Mouse (Mus musculus): ENCODE measurements around the gene Med29. TPM values are rescaled to one million over a fixed set of nuclear protein-coding genes. Genes with fewer than 3 reads are reported as not detected.
A peak's percentile ranks its signal among the peaks of the same experiment; 100 is the strongest.

Gene Med29
- total RNA-seq, 2 experiments from 2014 or later: 21.1 to 36.8 TPM

DNA sequence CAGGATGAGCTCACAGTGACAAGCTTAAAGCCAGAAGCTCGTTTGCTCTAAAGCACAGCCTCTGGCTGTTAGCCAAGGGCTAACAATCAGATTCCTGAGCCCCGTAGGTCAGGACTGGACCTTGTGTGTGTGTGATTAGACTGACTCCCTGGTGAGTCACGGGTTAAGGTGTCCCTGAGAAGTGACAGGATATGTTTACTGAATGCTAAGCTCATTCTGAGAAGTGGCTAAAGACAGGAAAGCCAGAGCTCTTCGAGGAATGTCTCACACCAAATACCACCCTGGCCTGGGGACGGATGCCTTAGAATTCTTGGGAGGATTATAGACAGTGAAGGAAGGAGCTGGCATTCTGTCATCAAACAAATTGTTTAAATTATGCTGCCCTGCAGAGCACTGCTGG, 34.5 kb downstream of the Med29 start:
- no peak for ATAC-seq (replicated peaks; ENCODE audit: poor library complexity)

- ATAC-seq (replicated peaks; ENCODE audit: poor library complexity): no peak
Observed at GRCm38 (mm10) chr7:28356981-28357380, 35.5 kb downstream of the Med29 start.

GRCm38 (mm10) chr7:28355221-28355620, 37.3 kb downstream of the Med29 start:
- no peak for ATAC-seq (replicated peaks; ENCODE audit: poor library complexity)

- no peak for ATAC-seq (replicated peaks; ENCODE audit: poor library complexity)
Observed at GRCm38 (mm10) chr7:28354596-28354995, 37.9 kb downstream of the Med29 start.

GRCm38 (mm10) chr7:28354113-28354581, 38.4 kb downstream of the Med29 start:
- no peak for ATAC-seq (replicated peaks; ENCODE audit: poor library complexity)

- no peak for ATAC-seq (replicated peaks; ENCODE audit: poor library complexity)
Observed at GRCm38 (mm10) chr7:28353267-28353666, 39.2 kb downstream of the Med29 start.

- peak; percentile 21 for ATAC-seq (replicated peaks; ENCODE audit: poor library complexity)
Observed at GRCm38 (mm10) chr7:28351676-28352191, 40.8 kb downstream of the Med29 start.

GRCm38 (mm10) chr7:28350155-28350883, 42.2 kb downstream of the Med29 start, which contains the start of gene Rps16:
Rps16 (plus strand) TSS chr7:28350652.
- peak; percentile 92 for ATAC-seq (replicated peaks; ENCODE audit: poor library complexity)

GRCm38 (mm10) chr7:28348601-28349000, 43.9 kb downstream of the Med29 start:
- no peak for ATAC-seq (replicated peaks; ENCODE audit: poor library complexity)

GRCm38 (mm10) chr7:28347746-28348145, 44.8 kb downstream of the Med29 start:
- peak; percentile 32 for ATAC-seq (replicated peaks; ENCODE audit: poor library complexity)

DNA sequence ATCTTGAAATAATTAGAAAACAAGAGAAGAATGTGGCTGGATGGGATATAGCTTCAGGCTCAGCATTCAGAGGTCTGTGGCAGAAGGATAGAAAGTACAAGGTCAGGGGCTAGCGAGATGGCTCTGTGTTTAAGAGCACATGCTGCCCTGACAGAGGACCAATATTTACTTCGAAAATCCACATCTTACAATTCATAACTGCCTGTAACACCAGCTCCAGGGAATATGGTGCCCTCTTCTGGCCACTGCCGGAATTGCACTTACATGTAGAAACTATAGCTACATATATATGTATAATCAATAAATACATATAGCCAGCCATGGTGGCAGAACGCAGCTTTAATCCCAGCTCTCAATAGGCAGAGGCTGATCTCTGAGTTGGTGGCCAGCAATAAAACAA, 47.9 kb downstream of the Med29 start:
- peak; percentile 85 for ATAC-seq (replicated peaks; ENCODE audit: poor library complexity)

DNA sequence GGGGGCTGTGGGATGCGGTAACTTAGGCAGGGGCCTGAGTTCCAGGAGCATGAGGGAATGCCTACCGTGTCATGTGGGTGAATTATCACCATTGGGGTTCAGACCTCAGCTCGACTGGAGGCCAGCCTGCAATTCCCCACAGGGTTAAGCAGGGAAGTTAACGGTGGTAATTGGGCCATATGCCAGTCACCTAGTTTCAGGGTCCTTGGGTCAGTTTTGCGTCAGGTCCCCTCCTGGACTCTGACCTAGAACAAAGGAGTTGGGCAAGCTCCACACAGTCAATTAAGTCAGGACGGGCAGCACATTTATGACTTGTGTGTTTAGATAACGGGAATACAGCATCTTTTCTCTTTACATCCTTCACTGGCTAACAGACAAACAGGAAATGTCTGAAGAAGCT, 51.1 kb downstream of the Med29 start:
- ATAC-seq (replicated peaks; ENCODE audit: poor library complexity): no peak

DNA sequence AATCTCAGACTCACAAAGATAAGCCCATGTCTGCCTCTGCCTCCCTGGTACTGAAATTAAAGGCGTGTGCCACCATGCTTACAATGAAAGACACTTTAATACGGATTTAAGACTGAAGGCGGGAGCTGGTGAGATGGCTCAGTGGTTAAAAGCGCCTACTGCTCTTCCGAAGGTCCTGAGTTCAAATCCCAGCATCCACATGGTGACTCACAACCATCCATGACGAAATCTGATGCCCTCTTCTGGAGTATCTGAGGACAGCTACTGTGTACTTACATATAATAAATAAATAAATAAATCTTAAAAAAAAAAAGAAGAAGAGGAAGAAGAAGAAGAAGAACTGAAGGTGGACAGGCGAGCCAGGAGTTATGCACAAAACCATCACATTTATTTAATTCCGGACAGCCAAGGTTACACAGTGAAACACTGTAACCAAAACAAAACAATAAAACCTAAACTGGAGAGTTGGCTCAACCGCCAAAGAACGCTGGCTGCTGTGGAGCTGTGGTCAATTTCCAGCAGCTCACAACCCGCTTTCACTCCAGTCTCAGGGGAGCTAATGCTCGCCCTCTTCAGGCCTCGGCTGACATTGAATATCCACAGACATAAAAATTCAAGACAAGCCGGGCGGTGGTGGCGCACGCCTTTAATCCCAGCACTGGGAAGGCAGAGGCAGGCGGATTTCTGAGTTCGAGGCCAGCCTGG, 53.1 kb downstream of the Med29 start:
- ATAC-seq (replicated peaks; ENCODE audit: poor library complexity): peak; percentile 71

GRCm38 (mm10) chr7:28338108-28338998, 54.2 kb downstream of the Med29 start, which contains the start of gene Supt5:
Supt5 (minus strand) TSS chr7:28338746.
- ATAC-seq (replicated peaks; ENCODE audit: poor library complexity): peak; percentile 95

Other genes with a start within 250 kb of the Med29 start
- gene Fbl, start 223.0 kb downstream of the Med29 start, total RNA-seq (2015): 164 and 172 TPM in 2 replicates
- 207 and 270 TPM in 2 replicates for gene Fbl, start 223.0 kb downstream of the Med29 start, total RNA-seq (2017)
- 1.2 and 2.1 TPM in 2 replicates for gene Dyrk1b, start 213.2 kb downstream of the Med29 start, total RNA-seq (2015)
- gene Dyrk1b, start 213.2 kb downstream of the Med29 start, total RNA-seq (2017): 1.1 and 1.2 TPM in 2 replicates
- gene Eid2, start 124.8 kb downstream of the Med29 start, total RNA-seq (2015): 1.9 and 2.9 TPM in 2 replicates
- gene Eid2, start 124.8 kb downstream of the Med29 start, total RNA-seq (2017): 3.5 TPM in 2 replicates
- 3.6 and 4.5 TPM in 2 replicates for gene Eid2b, start 115.0 kb downstream of the Med29 start, total RNA-seq (2015)
- gene Eid2b, start 115.0 kb downstream of the Med29 start, total RNA-seq (2017): 1.6 and 2.7 TPM in 2 replicates
- gene Selenov, start 101.5 kb downstream of the Med29 start, total RNA-seq (2015): not detected in 2 replicates
- not detected in 2 replicates for gene Selenov, start 101.5 kb downstream of the Med29 start, total RNA-seq (2017)
- gene Dll3, start 90.5 kb downstream of the Med29 start, total RNA-seq (2015): not detected in 2 replicates
- gene Dll3, start 90.5 kb downstream of the Med29 start, total RNA-seq (2017): 0.25 and 0.34 TPM in 2 replicates
- 41.2 and 45.2 TPM in 2 replicates for gene Timm50, start 80.6 kb downstream of the Med29 start, total RNA-seq (2015)
- 37.6 and 51.9 TPM in 2 replicates for gene Timm50, start 80.6 kb downstream of the Med29 start, total RNA-seq (2017)
- 44.5 and 67.5 TPM in 2 replicates for gene Supt5, start 54.0 kb downstream of the Med29 start, total RNA-seq (2015)
- gene Supt5, start 54.0 kb downstream of the Med29 start, total RNA-seq (2017): 64.6 and 68.9 TPM in 2 replicates
- gene Rps16, start 42.1 kb downstream of the Med29 start, total RNA-seq (2015): 3,279 and 3,562 TPM in 2 replicates
- 756 and 903 TPM in 2 replicates for gene Rps16, start 42.1 kb downstream of the Med29 start, total RNA-seq (2017)
- 2.9 and 4.3 TPM in 2 replicates for gene Plekhg2, start 20.1 kb downstream of the Med29 start, total RNA-seq (2015)
- gene Plekhg2, start 20.1 kb downstream of the Med29 start, total RNA-seq (2017): 2.0 and 2.1 TPM in 2 replicates
- 87.3 and 149 TPM in 2 replicates for gene Zfp36, start 12.5 kb downstream of the Med29 start, total RNA-seq (2015)
- gene Zfp36, start 12.5 kb downstream of the Med29 start, total RNA-seq (2017): 26.0 and 46.4 TPM in 2 replicates
- 63.9 and 89.2 TPM in 2 replicates for gene Paf1, start 243 bp upstream of the Med29 start, total RNA-seq (2015)
- 146 and 184 TPM in 2 replicates for gene Paf1, start 243 bp upstream of the Med29 start, total RNA-seq (2017)
- 378 and 389 TPM in 2 replicates for gene Gmfg, start 44.7 kb upstream of the Med29 start, total RNA-seq (2015)
- 658 and 664 TPM in 2 replicates for gene Gmfg, start 44.7 kb upstream of the Med29 start, total RNA-seq (2017)
- 1.2 TPM in 2 replicates for gene Lrfn1, start 59.3 kb upstream of the Med29 start, total RNA-seq (2015)
- gene Lrfn1, start 59.3 kb upstream of the Med29 start, total RNA-seq (2017): 1.7 and 2.3 TPM in 2 replicates
- gene Ifnl2, start 117.7 kb upstream of the Med29 start, total RNA-seq (2015): not detected in 2 replicates
- not detected in 2 replicates for gene Ifnl2, start 117.7 kb upstream of the Med29 start, total RNA-seq (2017)
- not detected in 2 replicates for gene Ifnl3, start 130.1 kb upstream of the Med29 start, total RNA-seq (2015)
- gene Ifnl3, start 130.1 kb upstream of the Med29 start, total RNA-seq (2017): not detected in 2 replicates
- not detected in 2 replicates for gene Sycn, start 148.2 kb upstream of the Med29 start, total RNA-seq (2015)
- gene Sycn, start 148.2 kb upstream of the Med29 start, total RNA-seq (2017): not detected in 2 replicates
- not detected in 2 replicates for gene Nccrp1, start 154.5 kb upstream of the Med29 start, total RNA-seq (2015)
- gene Nccrp1, start 154.5 kb upstream of the Med29 start, total RNA-seq (2017): not detected in 2 replicates
- gene Samd4b, start 205.4 kb upstream of the Med29 start, total RNA-seq (2015): 20.7 TPM in 2 replicates
- 2.7 and 4.3 TPM in 2 replicates for gene Samd4b, start 205.4 kb upstream of the Med29 start, total RNA-seq (2017)
- 5.6 and 6.4 TPM in 2 replicates for gene Pak4, start 205.5 kb upstream of the Med29 start, total RNA-seq (2015)
- gene Pak4, start 205.5 kb upstream of the Med29 start, total RNA-seq (2017): 3.3 and 3.9 TPM in 2 replicates
- not detected in 2 replicates for gene Acp7, start 238.6 kb upstream of the Med29 start, total RNA-seq (2015)
- not detected in 2 replicates for gene Acp7, start 238.6 kb upstream of the Med29 start, total RNA-seq (2017)

Data from megakaryocyte progenitor cell, adult 5-6 weeks (primary cell).